Mouse (Mus musculus): ENCODE data around the gene Gm14226. TPM values are rescaled to one million over a fixed set of nuclear protein-coding genes. Genes with fewer than 3 reads are reported as not detected.
"Not testable (repeated sequence)": the region's sequence is repeated elsewhere in the genome, so short reads cannot be mapped to it uniquely, and the experiment has no call there.

Gm14226 gene
- total RNA-seq (2017), result not detected in 2 replicates

GRCm38 (mm10) chr2:155018251-155018755 lies at the start of gene Gm14226:
Gm14226 (plus strand) TSS chr2:155018266.
- not testable (repeated sequence) for ATAC-seq (replicated peaks; ENCODE audit: low read depth, poor library complexity, severe bottlenecking)

GRCm38 (mm10) chr2:154969740-154970397 lies 48.2 kb upstream of the Gm14226 start:
- ATAC-seq (replicated peaks; ENCODE audit: low read depth, poor library complexity, severe bottlenecking), result peak; percentile 89

- ATAC-seq (replicated peaks; ENCODE audit: low read depth, poor library complexity, severe bottlenecking), result no peak
These were observed 46.0 kb upstream of the Gm14226 start for GRCm38 (mm10) chr2:154971919-154972692.

GRCm38 (mm10) chr2:154972981-154973380 lies 45.1 kb upstream of the Gm14226 start:
- no peak for ATAC-seq (replicated peaks; ENCODE audit: low read depth, poor library complexity, severe bottlenecking)

- ATAC-seq (replicated peaks; ENCODE audit: low read depth, poor library complexity, severe bottlenecking), result no peak
These were observed 31.5 kb upstream of the Gm14226 start for GRCm38 (mm10) chr2:154986609-154987008.

GRCm38 (mm10) chr2:154991411-154991810 lies 26.7 kb upstream of the Gm14226 start:
- ATAC-seq (replicated peaks; ENCODE audit: low read depth, poor library complexity, severe bottlenecking), result no peak

GRCm38 (mm10) chr2:154992083-154992482 lies 26.0 kb upstream of the Gm14226 start:
- 0 out of 2 replicates have a peak, but pooled peaks have one; percentile 39 for ATAC-seq (replicated peaks; ENCODE audit: low read depth, poor library complexity, severe bottlenecking)

- ATAC-seq (replicated peaks; ENCODE audit: low read depth, poor library complexity, severe bottlenecking), result no peak
These were observed 12.6 kb upstream of the Gm14226 start for GRCm38 (mm10) chr2:155005491-155005890.

GRCm38 (mm10) chr2:155011086-155011656 lies 6.9 kb upstream of the Gm14226 start:
- peak; percentile 98 for ATAC-seq (replicated peaks; ENCODE audit: low read depth, poor library complexity, severe bottlenecking)

- no peak for ATAC-seq (replicated peaks; ENCODE audit: low read depth, poor library complexity, severe bottlenecking)
These were observed 5.1 kb upstream of the Gm14226 start for GRCm38 (mm10) chr2:155012991-155013390.

GRCm38 (mm10) chr2:155016751-155017150 lies 1.3 kb upstream of the Gm14226 start:
- ATAC-seq (replicated peaks; ENCODE audit: low read depth, poor library complexity, severe bottlenecking), result not testable (repeated sequence)

GRCm38 (mm10) chr2:155018762-155019641 lies 936 bp downstream of the Gm14226 start:
- peak; percentile 95 for ATAC-seq (replicated peaks; ENCODE audit: low read depth, poor library complexity, severe bottlenecking)

- ATAC-seq (replicated peaks; ENCODE audit: low read depth, poor library complexity, severe bottlenecking), result peak; percentile 84
These were observed 1.6 kb downstream of the Gm14226 start for GRCm38 (mm10) chr2:155019673-155020072.

- not testable (repeated sequence) for ATAC-seq (replicated peaks; ENCODE audit: low read depth, poor library complexity, severe bottlenecking)
These were observed 2.3 kb downstream of the Gm14226 start for GRCm38 (mm10) chr2:155020247-155020826.

- ATAC-seq (replicated peaks; ENCODE audit: low read depth, poor library complexity, severe bottlenecking), result no peak
These were observed 12.8 kb downstream of the Gm14226 start for GRCm38 (mm10) chr2:155030831-155031230.

GRCm38 (mm10) chr2:155032938-155033710 lies 15.1 kb downstream of the Gm14226 start:
- 0 out of 2 replicates have a peak, but pooled peaks have one; percentile 52 for ATAC-seq (replicated peaks; ENCODE audit: low read depth, poor library complexity, severe bottlenecking)

GRCm38 (mm10) chr2:155039956-155040355 lies 21.9 kb downstream of the Gm14226 start:
- no peak for ATAC-seq (replicated peaks; ENCODE audit: low read depth, poor library complexity, severe bottlenecking)

GRCm38 (mm10) chr2:155044542-155044941 lies 26.5 kb downstream of the Gm14226 start:
- no peak for ATAC-seq (replicated peaks; ENCODE audit: low read depth, poor library complexity, severe bottlenecking)

GRCm38 (mm10) chr2:155045075-155045474 lies 27.0 kb downstream of the Gm14226 start:
- ATAC-seq (replicated peaks; ENCODE audit: low read depth, poor library complexity, severe bottlenecking), result no peak
